9 mouse cellular contexts compared by ENCODE assay signal in genomic region chr4:41684931-41685453, GRCm38 (mm10). TPM values are rescaled to one million over a fixed set of nuclear protein-coding genes. Genes with fewer than 3 reads are reported as not detected.
DNase-seq lines count a peak whose midpoint lies in the region; ATAC-seq and TF ChIP-seq lines count a peak whose summit lies in the region.
"Not testable (repeated sequence)": the region's sequence is repeated elsewhere in the genome, so short reads cannot be mapped to it uniquely, and the experiment has no call there.
"Had no signal": no experiment of that assay in that cellular context is flagged by ENCODE, and none has a peak within 500 bp of the region (broad histone marks: within the 10 kb centered on the region; RNA-seq: fewer than 3 reads in every experiment).

No protein-coding gene starts in this region.

- TF ChIP-seq CTCF in brain, embryonic 14.5 days (IDR thresholded peaks at IDR 0.05; ENCODE audit: borderline replicate concordance, extremely low read depth, insufficient read depth, insufficient read length); lung, embryonic 14.5 days (IDR thresholded peaks at IDR 0.05; ENCODE audit: low read depth): not testable (repeated sequence)

- not testable (repeated sequence) for H3K9ac ChIP-seq in forebrain, embryonic 16.5 days (replicated peaks; ENCODE audit: low read depth, low read length); heart, embryonic 14.5 days (ENCODE audit: low read length); hindbrain, embryonic 14.5 days; lung, embryonic 14.5 days; midbrain, embryonic 13.5 days (replicated peaks); neural tube, embryonic 13.5 days

- H3K36me3 ChIP-seq in forebrain, embryonic 10.5 days (replicated peaks), result peaks cover 20% of the 10 kb centered on the region
- H3K36me3 ChIP-seq in forebrain, embryonic 16.5 days (ENCODE audit: control insufficient read depth, insufficient read depth); heart, embryonic 14.5 days (ENCODE audit: control insufficient read depth, insufficient read depth, low read length); hindbrain, embryonic 14.5 days (replicated peaks; ENCODE audit: control insufficient read depth, insufficient read depth); lung, embryonic 14.5 days (ENCODE audit: insufficient read depth); midbrain, embryonic 13.5 days; neural tube, embryonic 13.5 days: not testable (repeated sequence)

- not testable (repeated sequence) for H3K27me3 ChIP-seq in forebrain, embryonic 10.5 days (ENCODE audit: poor library complexity, severe bottlenecking); forebrain, embryonic 16.5 days (replicated peaks; ENCODE audit: control insufficient read depth, insufficient read depth, low read length); heart, embryonic 14.5 days (ENCODE audit: control insufficient read depth, insufficient read depth, low read length); hindbrain, embryonic 14.5 days (ENCODE audit: control insufficient read depth, insufficient read depth, low read length); lung, embryonic 14.5 days (ENCODE audit: insufficient read depth, low read length); midbrain, embryonic 13.5 days; neural tube, embryonic 13.5 days

- peak overlapping the region; percentile 85 for H3K27ac ChIP-seq in forebrain, embryonic 10.5 days
- peak overlapping the region; percentile 44; the same call in 1 of the 2 replicates for H3K27ac ChIP-seq in forebrain, embryonic 16.5 days (ENCODE audit: low read length)
- H3K27ac ChIP-seq in heart, embryonic 14.5 days (replicated peaks in 1 of 2; ENCODE audit: control insufficient read depth in 1 of 2, insufficient read depth in 1 of 2, low read depth in 2 of 2, low read length in 2 of 2); hindbrain, embryonic 14.5 days; lung, embryonic 14.5 days (ENCODE audit: low read depth): not testable (repeated sequence)
- peak overlapping the region; percentile 86; the same call in 1 of the 2 replicates for H3K27ac ChIP-seq in midbrain, embryonic 13.5 days
- H3K27ac ChIP-seq in neural tube, embryonic 13.5 days (replicated peaks), result peak overlapping the region; percentile 65; the same call in 1 of the 2 replicates

- not testable (repeated sequence) for H3K4me2 ChIP-seq in forebrain, embryonic 16.5 days (ENCODE audit: low read length)
- peak overlapping the region; percentile 38; the same call in 1 of the 2 replicates for H3K4me2 ChIP-seq in heart, embryonic 14.5 days (ENCODE audit: low read length)
- peak overlapping the region; percentile 42; the same call in 1 of the 2 replicates for H3K4me2 ChIP-seq in hindbrain, embryonic 14.5 days (replicated peaks)
- H3K4me2 ChIP-seq in lung, embryonic 14.5 days, result peak overlapping the region; percentile 46; the same call in 1 of the 2 replicates
- H3K4me2 ChIP-seq in midbrain, embryonic 13.5 days (replicated peaks), result peak overlapping the region; percentile 45; the same call in 1 of the 2 replicates
- peak overlapping the region; percentile 43 for H3K4me2 ChIP-seq in neural tube, embryonic 13.5 days

- not testable (repeated sequence) for TF ChIP-seq POLR2A in brain, embryonic 14.5 days (IDR thresholded peaks at IDR 0.05; ENCODE audit: borderline replicate concordance, extremely low read depth, insufficient read depth, insufficient read length, poor library complexity, severe bottlenecking)

- H3K4me1 ChIP-seq in forebrain, embryonic 10.5 days, result peaks cover 80% of the 10 kb centered on the region
- H3K4me1 ChIP-seq in forebrain, embryonic 16.5 days (replicated peaks; ENCODE audit: control insufficient read depth, insufficient read depth, low read length), result peaks cover 32% of the 10 kb centered on the region
- H3K4me1 ChIP-seq in heart, embryonic 14.5 days (ENCODE audit: control insufficient read depth in 2 of 2, insufficient read depth in 2 of 2, low read length in 2 of 2), result peaks cover 2 to 11% of the 10 kb centered on the region in 2 experiments; a peak in 2 of 4 replicates
- peaks cover 18% of the 10 kb centered on the region for H3K4me1 ChIP-seq in hindbrain, embryonic 14.5 days (replicated peaks; ENCODE audit: control insufficient read depth, insufficient read depth, low read length)
- H3K4me1 ChIP-seq in lung, embryonic 14.5 days (ENCODE audit: insufficient read depth), result peaks cover 13% of the 10 kb centered on the region
- peaks cover 52% of the 10 kb centered on the region for H3K4me1 ChIP-seq in midbrain, embryonic 13.5 days (replicated peaks)
- H3K4me1 ChIP-seq in neural tube, embryonic 13.5 days (replicated peaks), result peaks cover 44% of the 10 kb centered on the region

- H3K4me3 ChIP-seq in forebrain, embryonic 10.5 days, result peak overlapping the region; percentile 27; the same call in 1 of the 2 replicates
- H3K4me3 ChIP-seq in forebrain, embryonic 16.5 days (replicated peaks; ENCODE audit: low read length); heart, embryonic 14.5 days (ENCODE audit: control insufficient read depth in 1 of 2, insufficient read depth in 1 of 2, low read depth in 1 of 2, low read length in 2 of 2); hindbrain, embryonic 14.5 days (replicated peaks; ENCODE audit: low read length); lung, embryonic 14.5 days (ENCODE audit: low read depth, low read length); midbrain, embryonic 13.5 days (replicated peaks); neural tube, embryonic 13.5 days: not testable (repeated sequence)

- not testable (repeated sequence) for H3K9me3 ChIP-seq in forebrain, embryonic 10.5 days; forebrain, embryonic 16.5 days (ENCODE audit: control insufficient read depth, low read length); heart, embryonic 14.5 days (ENCODE audit: control insufficient read depth, low read length); hindbrain, embryonic 14.5 days (ENCODE audit: control insufficient read depth, low read length); lung, embryonic 14.5 days (ENCODE audit: low read depth, low read length); midbrain, embryonic 13.5 days; neural tube, embryonic 13.5 days

- peak; percentile 82 for DNase-seq in brain, embryonic 14.5 days (ENCODE audit: low read depth)
- not testable (repeated sequence) for DNase-seq in forebrain, embryonic 10.5 days (ENCODE audit: extremely low spot score, low spot score); hindbrain, embryonic 14.5 days (ENCODE audit: low spot score)
- peak; percentile 72 for DNase-seq in lung, embryonic 14.5 days

- peak; percentile 16 for ATAC-seq in forebrain, embryonic 16.5 days
- ATAC-seq in heart, embryonic 14.5 days (ENCODE audit: insufficient number of reproducible peaks, insufficient read depth, low FRiP score, low read depth); midbrain, embryonic 13.5 days: not testable (repeated sequence)
- ATAC-seq in hindbrain, embryonic 14.5 days (ENCODE audit: low FRiP score), result peak; percentile 5; the same call in 1 of the 2 replicates
- ATAC-seq in lung, embryonic 14.5 days (ENCODE audit: insufficient read depth), result peak; percentile 21; the same call in 1 of the 2 replicates
- peak; percentile 20 for ATAC-seq in neural tube, embryonic 13.5 days (ENCODE audit: low read depth)

- under 1% methylated on average over 10 of the region's 14 CpGs for WGBS in forebrain, embryonic 10.5 days
- under 1% methylated on average over 14 of the region's 14 CpGs for WGBS in forebrain, embryonic 16.5 days
- 2% methylated on average over 13 of the region's 14 CpGs for WGBS in heart, embryonic 14.5 days
- WGBS in hindbrain, embryonic 14.5 days, result 0% methylated on average over 12 of the region's 14 CpGs
- WGBS in lung, embryonic 14.5 days, result 0% methylated on average over 13 of the region's 14 CpGs
- under 1% methylated on average over 12 of the region's 14 CpGs for WGBS in midbrain, embryonic 13.5 days
- 0% methylated on average over 11 of the region's 14 CpGs for whole genome bisulfite sequencing in neural tube, embryonic 13.5 days

RNA-seq across cellular contexts. Expression of gene Cntfr, which starts 11.9 kb away (rescaled TPM):
- 62.2 and 109 TPM in 2 replicates for polyA plus RNA-seq in brain, embryonic 14.5 days (2012; rRNA removed)
- 19.4 and 21.9 TPM in 2 replicates for polyA plus RNA-seq in forebrain, embryonic 10.5 days (2016; fragmentation: Nextera tagmentation; extraction: Ambion mirVana)
- polyA plus RNA-seq in forebrain, embryonic 16.5 days (2015; fragmentation: Nextera tagmentation; extraction: Ambion mirVana), result 12.3 and 16.7 TPM in 2 replicates
- polyA plus RNA-seq in heart, embryonic 14.5 days (2014; fragmentation: Nextera tagmentation; extraction: Ambion mirVana), result 1.2 and 2.8 TPM in 2 replicates
- 19.2 and 21.8 TPM in 2 replicates for polyA plus RNA-seq in hindbrain, embryonic 14.5 days (2014; fragmentation: Nextera tagmentation; extraction: Ambion mirVana)
- polyA plus RNA-seq in lung, embryonic 14.5 days (2014; fragmentation: Nextera tagmentation; extraction: Ambion mirVana), result 8.2 and 9.6 TPM in 2 replicates
- polyA plus RNA-seq in midbrain, embryonic 13.5 days (2015; fragmentation: Nextera tagmentation; extraction: Ambion mirVana), result 27.6 and 32.7 TPM in 2 replicates
- polyA plus RNA-seq in neural tube, embryonic 13.5 days (2015; fragmentation: Nextera tagmentation; extraction: Ambion mirVana), result 28.9 and 29.7 TPM in 2 replicates
- polyA plus RNA-seq: activated CD4-positive, CD25-positive, alpha-beta regulatory T cell, adult 4 months had no signal

RNA-seq across cellular contexts. Expression of gene Il11ra1, which starts 14.8 kb away (rescaled TPM):
- 31.3 and 32.5 TPM in 2 replicates for polyA plus RNA-seq in brain, embryonic 14.5 days (2012; rRNA removed)
- 82.0 and 90.0 TPM in 2 replicates for polyA plus RNA-seq in forebrain, embryonic 10.5 days (2016; fragmentation: Nextera tagmentation; extraction: Ambion mirVana)
- 28.3 and 29.2 TPM in 2 replicates for polyA plus RNA-seq in forebrain, embryonic 16.5 days (2015; fragmentation: Nextera tagmentation; extraction: Ambion mirVana)
- polyA plus RNA-seq in heart, embryonic 14.5 days (2014; fragmentation: Nextera tagmentation; extraction: Ambion mirVana), result 120 and 136 TPM in 2 replicates
- polyA plus RNA-seq in hindbrain, embryonic 14.5 days (2014; fragmentation: Nextera tagmentation; extraction: Ambion mirVana), result 39.9 and 40.6 TPM in 2 replicates
- 111 and 129 TPM in 2 replicates for polyA plus RNA-seq in lung, embryonic 14.5 days (2014; fragmentation: Nextera tagmentation; extraction: Ambion mirVana)
- polyA plus RNA-seq in midbrain, embryonic 13.5 days (2015; fragmentation: Nextera tagmentation; extraction: Ambion mirVana), result 34.0 and 34.9 TPM in 2 replicates
- 53.6 and 60.2 TPM in 2 replicates for polyA plus RNA-seq in neural tube, embryonic 13.5 days (2015; fragmentation: Nextera tagmentation; extraction: Ambion mirVana)

RNA-seq across cellular contexts. Expression of gene Rpp25l, which starts 28.3 kb away (rescaled TPM):
- 53.9 and 79.7 TPM in 2 replicates for polyA plus RNA-seq in brain, embryonic 14.5 days (2012; rRNA removed)
- polyA plus RNA-seq in forebrain, embryonic 10.5 days (2016; fragmentation: Nextera tagmentation; extraction: Ambion mirVana), result 97.3 and 98.1 TPM in 2 replicates
- 51.7 and 60.5 TPM in 2 replicates for polyA plus RNA-seq in forebrain, embryonic 16.5 days (2015; fragmentation: Nextera tagmentation; extraction: Ambion mirVana)
- polyA plus RNA-seq in heart, embryonic 14.5 days (2014; fragmentation: Nextera tagmentation; extraction: Ambion mirVana), result 47.1 and 48.6 TPM in 2 replicates
- polyA plus RNA-seq in hindbrain, embryonic 14.5 days (2014; fragmentation: Nextera tagmentation; extraction: Ambion mirVana), result 57.5 and 60.5 TPM in 2 replicates
- 87.1 and 90.3 TPM in 2 replicates for polyA plus RNA-seq in lung, embryonic 14.5 days (2014; fragmentation: Nextera tagmentation; extraction: Ambion mirVana)
- 63.9 and 67.4 TPM in 2 replicates for polyA plus RNA-seq in midbrain, embryonic 13.5 days (2015; fragmentation: Nextera tagmentation; extraction: Ambion mirVana)
- 62.6 and 63.4 TPM in 2 replicates for polyA plus RNA-seq in neural tube, embryonic 13.5 days (2015; fragmentation: Nextera tagmentation; extraction: Ambion mirVana)

RNA-seq across cellular contexts. Expression of gene Dctn3, which starts 38.0 kb away (rescaled TPM):
- polyA plus RNA-seq in brain, embryonic 14.5 days (2012; rRNA removed), result 157 and 186 TPM in 2 replicates
- 141 and 142 TPM in 2 replicates for polyA plus RNA-seq in forebrain, embryonic 10.5 days (2016; fragmentation: Nextera tagmentation; extraction: Ambion mirVana)
- polyA plus RNA-seq in forebrain, embryonic 16.5 days (2015; fragmentation: Nextera tagmentation; extraction: Ambion mirVana), result 304 and 315 TPM in 2 replicates
- polyA plus RNA-seq in heart, embryonic 14.5 days (2014; fragmentation: Nextera tagmentation; extraction: Ambion mirVana), result 122 and 134 TPM in 2 replicates
- 271 and 274 TPM in 2 replicates for polyA plus RNA-seq in hindbrain, embryonic 14.5 days (2014; fragmentation: Nextera tagmentation; extraction: Ambion mirVana)
- 103 and 106 TPM in 2 replicates for polyA plus RNA-seq in lung, embryonic 14.5 days (2014; fragmentation: Nextera tagmentation; extraction: Ambion mirVana)
- 270 and 278 TPM in 2 replicates for polyA plus RNA-seq in midbrain, embryonic 13.5 days (2015; fragmentation: Nextera tagmentation; extraction: Ambion mirVana)
- polyA plus RNA-seq in neural tube, embryonic 13.5 days (2015; fragmentation: Nextera tagmentation; extraction: Ambion mirVana), result 278 and 317 TPM in 2 replicates

RNA-seq across cellular contexts. Expression of gene Enho, which starts 44.9 kb away (rescaled TPM):
- polyA plus RNA-seq in brain, embryonic 14.5 days (2012; rRNA removed), result 124 and 147 TPM in 2 replicates
- polyA plus RNA-seq in forebrain, embryonic 10.5 days (2016; fragmentation: Nextera tagmentation; extraction: Ambion mirVana), result 19.7 and 21.3 TPM in 2 replicates
- polyA plus RNA-seq in forebrain, embryonic 16.5 days (2015; fragmentation: Nextera tagmentation; extraction: Ambion mirVana), result 51.5 and 68.4 TPM in 2 replicates
- 3.9 and 6.3 TPM in 2 replicates for polyA plus RNA-seq in heart, embryonic 14.5 days (2014; fragmentation: Nextera tagmentation; extraction: Ambion mirVana)
- polyA plus RNA-seq in hindbrain, embryonic 14.5 days (2014; fragmentation: Nextera tagmentation; extraction: Ambion mirVana), result 127 and 130 TPM in 2 replicates
- polyA plus RNA-seq in lung, embryonic 14.5 days (2014; fragmentation: Nextera tagmentation; extraction: Ambion mirVana), result 11.5 and 15.4 TPM in 2 replicates
- 81.6 and 92.1 TPM in 2 replicates for polyA plus RNA-seq in midbrain, embryonic 13.5 days (2015; fragmentation: Nextera tagmentation; extraction: Ambion mirVana)
- polyA plus RNA-seq in neural tube, embryonic 13.5 days (2015; fragmentation: Nextera tagmentation; extraction: Ambion mirVana), result 79.3 and 81.9 TPM in 2 replicates
- polyA plus RNA-seq: activated CD4-positive, CD25-positive, alpha-beta regulatory T cell, adult 4 months had no signal
